Mouse (Mus musculus) skeletal muscle tissue, postnatal 0 days (tissue): Measurements from ENCODE around the gene Gpx2. TPM values are rescaled to one million over a fixed set of nuclear protein-coding genes. Genes with fewer than 3 reads are reported as not detected.

Source experiments
- polyA plus RNA-seq: library from polyadenylated mRNA; unstranded; fragments of >200 nt; fragmentation: Nextera tagmentation; extraction: Ambion mirVana; gene quantifications from 2 replicates; pipeline ENCODE4 v1.2.1, GENCODE M21; 2015

The Gpx2 gene
- polyA plus RNA-seq, result not detected in 2 replicates

DNA sequence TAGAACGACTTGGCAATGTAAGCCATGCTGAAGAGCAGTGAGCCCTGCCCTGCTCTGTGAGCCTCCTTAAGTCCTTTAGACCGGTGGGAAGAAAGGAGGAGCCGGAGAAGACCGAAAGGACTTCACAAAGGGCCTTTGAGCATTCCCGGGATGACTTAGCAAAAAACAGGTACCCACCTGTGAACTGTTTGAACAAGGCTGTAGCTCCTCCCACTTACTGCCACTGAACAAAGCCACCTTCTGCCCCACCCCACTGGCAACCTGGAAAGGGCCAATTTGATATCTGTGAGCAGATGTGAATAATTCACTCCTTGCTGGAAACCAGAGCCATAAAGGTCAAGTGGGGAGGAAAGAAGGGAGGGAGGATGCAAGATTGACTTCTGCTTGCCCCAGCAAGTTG is at the start of gene Gpx2:
TSS of gene Gpx2 (minus strand) at position 205 of the 400 bp plus-strand sequence.

GRCm38 (mm10) chr12:76822651-76823041 is 27.3 kb upstream of the Gpx2 start, which contains the start of gene Rab15:
Gene Rab15 (minus strand): TSS chr12:76822908.

GRCm38 (mm10) chr12:76765354-76765851 is 30.0 kb downstream of the Gpx2 start, which contains the start of the genes Churc1 and Fntb:
Gene Churc1 (plus strand): TSS chr12:76765538.
Gene Fntb (plus strand): TSS chr12:76765589.

Other genes starting within 250 kb of the Gpx2 start
- gene Sptb, start 85.0 kb downstream of the Gpx2 start, polyA plus RNA-seq, result 7.0 and 9.5 TPM in 2 replicates
- gene Churc1, start 30.0 kb downstream of the Gpx2 start, polyA plus RNA-seq, result 127 and 150 TPM in 2 replicates
- gene Fntb, start 30.0 kb downstream of the Gpx2 start, polyA plus RNA-seq, result 20.5 and 20.6 TPM in 2 replicates
- gene Rab15, start 27.4 kb upstream of the Gpx2 start, polyA plus RNA-seq, result 15.2 and 21.5 TPM in 2 replicates
- gene Max, start 166.6 kb upstream of the Gpx2 start, polyA plus RNA-seq, result 6.4 and 7.3 TPM in 2 replicates